Mouse (Mus musculus): ENCODE results near the gene Mecom.

Gene Mecom

DNA sequence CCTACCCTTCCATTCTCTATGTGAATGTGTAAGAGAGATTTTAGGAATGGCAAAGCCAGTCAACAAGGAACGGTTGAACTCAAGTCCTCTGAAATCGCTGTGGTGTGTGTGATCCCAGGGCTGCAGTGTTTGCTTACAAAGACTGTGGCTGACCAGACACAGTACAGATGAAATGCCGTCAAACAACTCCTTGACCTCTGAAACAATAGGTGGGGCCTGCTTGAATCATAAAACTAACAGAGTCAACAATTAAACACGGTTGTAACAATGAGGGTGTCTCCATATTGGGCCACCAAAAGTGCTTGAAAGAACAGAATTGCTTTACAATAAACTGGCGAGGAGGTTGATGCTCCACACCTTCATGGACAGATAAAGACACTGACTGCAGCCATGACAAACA is 497.0 kb downstream of the Mecom start:
- intact Hi-C loops (cut with DNase I): no loop called here

DNA sequence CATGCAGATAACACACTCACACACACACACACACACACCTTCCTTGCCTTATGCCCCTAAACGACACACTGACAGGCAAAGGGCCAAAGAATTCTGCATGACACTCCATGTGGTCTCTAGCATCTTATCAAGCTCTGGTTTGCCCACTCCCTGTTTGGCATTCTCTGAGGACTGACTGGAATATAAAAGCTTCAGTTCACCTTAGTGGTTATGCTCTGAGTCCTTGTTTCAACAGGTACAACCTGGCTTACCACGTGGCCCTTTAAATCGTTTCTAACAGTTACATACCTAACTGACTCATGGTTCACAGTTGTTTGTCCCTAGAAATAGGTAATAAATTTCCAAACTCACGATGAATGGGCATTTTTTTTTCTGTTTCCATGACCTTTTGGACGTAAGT is 499.0 kb downstream of the Mecom start:
- intact Hi-C loops (cut with DNase I): no loop called here

DNA sequence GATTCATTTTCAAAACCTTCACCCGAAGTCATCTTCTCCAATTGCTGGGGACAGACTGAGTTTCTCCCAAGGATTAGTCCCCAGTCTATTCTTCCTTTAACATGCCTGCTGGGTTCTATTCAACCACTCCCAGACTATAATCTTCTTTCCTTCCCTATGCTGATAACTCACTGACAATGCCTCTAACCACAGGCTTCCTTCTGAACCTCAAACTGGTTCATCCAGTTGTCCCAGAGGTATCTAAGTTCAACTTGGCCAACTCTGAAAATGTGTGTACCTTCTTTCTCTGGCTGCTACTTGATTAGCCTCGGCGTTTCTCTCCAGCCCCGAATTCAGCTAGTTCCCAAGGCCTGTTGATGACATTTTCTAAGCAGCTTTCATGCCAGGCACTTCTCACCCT is 499.7 kb downstream of the Mecom start:
- intact Hi-C loops (cut with DNase I): no loop called here

DNA sequence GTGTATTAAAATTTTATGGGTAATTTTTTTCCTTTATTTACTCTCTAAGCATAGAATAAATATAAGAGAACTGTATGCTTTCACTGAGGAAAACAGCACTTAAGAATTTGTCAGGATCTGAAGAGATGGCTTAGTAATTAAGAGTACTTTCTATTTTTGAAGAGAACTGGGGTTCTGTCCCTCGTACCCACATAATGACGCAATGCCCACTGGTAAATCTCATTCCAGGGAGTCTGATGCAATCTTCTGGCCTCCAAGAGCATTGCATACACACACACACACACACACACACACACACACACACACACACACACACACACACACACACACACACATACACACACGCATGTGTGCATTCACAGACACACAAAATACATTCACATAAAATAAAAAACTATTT is 504.3 kb downstream of the Mecom start:
- intact Hi-C loops (cut with DNase I): no loop called here

DNA sequence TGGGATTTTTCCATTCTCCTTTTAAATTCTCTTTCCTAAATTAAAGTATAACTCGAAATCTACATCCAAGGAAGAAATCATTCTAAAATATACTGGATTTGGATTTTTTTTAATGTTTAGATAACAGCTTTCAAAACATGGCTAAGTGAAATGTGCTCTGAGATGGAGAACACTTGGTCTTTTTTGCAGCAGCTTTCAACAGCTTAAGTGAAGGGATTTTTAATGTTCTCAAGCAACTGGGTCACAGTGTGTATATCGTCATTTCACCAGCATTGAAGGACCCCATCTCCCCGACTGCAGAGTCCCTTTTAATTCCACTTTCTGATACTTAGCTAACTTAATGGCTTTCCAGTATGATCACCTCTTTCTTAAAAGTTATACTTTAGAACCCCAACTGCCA is 509.3 kb downstream of the Mecom start:
- intact Hi-C loops (cut with DNase I): no loop called here

DNA sequence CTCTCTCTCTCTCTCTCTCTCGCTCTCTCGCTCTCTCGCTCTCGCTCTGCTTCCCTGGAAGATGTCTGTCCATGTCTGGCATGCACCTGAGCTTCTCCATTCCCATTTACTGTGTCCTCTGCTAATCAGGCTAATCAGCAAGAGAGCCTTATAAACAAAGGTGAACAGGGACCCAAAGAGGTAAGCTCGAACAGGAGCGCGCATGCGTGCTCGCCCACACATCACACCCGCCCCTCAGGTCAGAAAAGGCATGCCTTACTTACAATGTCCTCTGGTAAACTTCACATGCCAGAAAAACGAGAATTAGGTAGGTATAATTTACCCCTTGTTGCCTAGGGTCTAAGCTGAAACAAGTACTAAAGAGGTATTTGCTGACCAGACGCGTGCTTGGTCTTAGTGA is 527.8 kb downstream of the Mecom start:
- intact Hi-C loops (cut with DNase I): loop anchor here (10.0 kb wide), 2 partner anchors 205 to 495 kb away; no protein-coding TSS in a partner anchor

DNA sequence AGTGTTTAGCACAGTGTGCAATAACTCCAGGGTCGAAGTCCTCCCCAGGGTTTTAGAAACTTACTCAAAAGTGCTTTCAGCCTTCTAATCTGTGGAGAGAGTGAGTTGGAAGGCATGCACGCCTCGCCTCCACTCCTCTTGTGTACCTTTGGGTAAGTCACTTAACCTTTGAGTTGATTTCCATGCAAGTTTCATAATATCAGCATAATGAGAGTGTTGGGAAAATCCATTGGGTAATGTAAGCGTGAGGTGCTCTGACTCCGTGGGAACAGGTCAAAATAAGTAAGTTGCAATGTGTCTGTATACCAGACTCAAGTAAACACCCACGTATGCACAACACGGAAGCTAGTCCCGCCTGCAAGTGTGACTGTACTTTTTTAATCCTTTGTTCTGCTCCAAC is 528.4 kb downstream of the Mecom start:
- intact Hi-C loops (cut with DNase I): loop anchor here (10.0 kb wide), 2 partner anchors 205 to 495 kb away; no protein-coding TSS in a partner anchor

DNA sequence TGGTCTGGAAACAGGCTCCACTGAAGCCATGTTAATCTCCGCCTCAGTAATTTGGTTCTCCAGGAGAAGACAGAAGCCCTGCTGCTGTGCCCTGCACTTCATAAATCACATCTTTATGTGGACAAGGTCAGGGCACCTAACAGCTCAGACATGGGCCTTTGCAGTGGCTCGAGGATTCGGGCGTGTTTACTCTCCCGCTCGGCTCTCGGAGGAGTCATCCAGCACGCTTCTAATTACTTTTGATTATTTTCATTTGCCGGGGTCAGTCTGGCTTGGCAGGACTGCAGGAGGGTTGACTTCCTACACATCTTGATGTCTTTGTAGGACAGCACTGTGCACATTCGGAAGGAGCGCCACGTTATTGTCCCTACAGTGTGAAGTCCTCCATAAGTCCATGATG is 529.6 kb downstream of the Mecom start:
- intact Hi-C loops (cut with DNase I): loop anchor here (10.0 kb wide), 2 partner anchors 203 to 497 kb away; no protein-coding TSS in a partner anchor

DNA sequence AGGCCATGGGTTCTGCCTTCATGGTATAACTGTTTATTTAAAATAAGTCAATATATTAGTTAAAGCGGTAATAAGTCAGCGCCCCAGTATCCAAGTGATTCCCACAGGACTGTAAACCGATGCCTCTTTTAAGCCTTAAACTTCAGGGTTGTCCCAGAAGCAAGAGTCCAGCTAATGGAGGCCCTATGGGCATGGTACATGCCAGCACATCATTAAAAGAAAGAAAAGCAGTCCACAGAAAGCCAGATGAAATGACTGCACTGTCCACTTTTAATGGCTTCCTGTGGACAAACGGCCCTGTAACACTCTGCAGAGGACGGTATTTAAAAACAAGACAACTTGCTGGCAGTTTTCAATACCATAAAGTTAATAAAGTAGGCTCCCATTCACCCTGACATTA is 531.0 kb downstream of the Mecom start:
- intact Hi-C loops (cut with DNase I): loop anchor here (10.0 kb wide), 2 partner anchors 202 to 498 kb away; no protein-coding TSS in a partner anchor

DNA sequence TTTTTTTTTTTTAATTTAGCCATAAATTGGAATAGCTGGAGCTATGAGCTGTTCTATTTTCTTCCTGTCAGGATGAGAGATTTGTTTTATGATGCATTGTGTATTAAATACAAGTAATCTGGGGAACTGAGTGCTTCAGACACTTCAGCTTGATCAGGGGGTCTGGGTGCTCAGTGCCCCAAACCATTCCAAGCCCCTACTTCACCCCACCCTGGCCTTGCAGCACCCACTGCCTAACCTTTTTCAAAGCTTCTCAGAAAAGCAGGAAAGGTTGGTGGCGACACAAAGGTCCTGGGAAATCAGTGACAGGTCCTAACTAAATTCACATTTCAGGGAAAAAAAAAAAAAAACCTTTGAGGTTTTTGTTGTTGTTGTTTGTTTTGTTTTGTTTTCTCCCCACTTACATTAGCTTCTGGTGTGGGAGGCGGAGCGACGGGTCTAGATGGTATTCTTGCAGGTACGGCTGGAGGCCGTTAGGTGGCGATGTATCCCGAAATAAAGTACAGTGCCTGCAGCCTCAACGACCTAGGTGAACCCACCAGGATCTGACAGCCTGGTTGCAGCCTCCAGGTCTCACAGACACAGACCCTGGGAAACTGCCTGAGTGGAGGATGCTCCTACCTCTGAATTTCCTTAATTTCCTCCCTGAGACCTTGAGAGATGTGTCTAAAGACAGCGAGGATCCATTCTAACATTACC is 532.7 kb downstream of the Mecom start:
- intact Hi-C loops (cut with DNase I): loop anchor here (10.0 kb wide), 2 partner anchors 200 to 500 kb away; no protein-coding TSS in a partner anchor

DNA sequence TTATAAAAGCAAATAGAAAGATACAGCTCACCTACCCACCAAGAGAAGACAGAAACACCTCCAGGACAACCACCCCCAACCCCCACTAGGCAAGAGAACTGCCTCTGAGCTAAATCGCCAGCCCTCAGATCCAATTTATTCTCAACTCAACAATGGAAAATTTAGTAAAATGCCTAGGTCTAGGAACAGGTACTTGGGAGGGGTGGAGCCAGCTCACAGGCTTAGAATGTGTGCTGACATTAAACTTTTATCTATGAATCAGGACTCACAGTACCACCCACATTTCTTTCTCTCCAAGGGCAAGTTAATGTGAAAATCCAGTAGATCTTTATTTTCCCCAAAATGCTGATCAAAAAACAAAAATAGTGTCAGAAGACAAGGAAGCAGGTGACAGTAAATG is 533.5 kb downstream of the Mecom start:
- intact Hi-C loops (cut with DNase I): loop anchor here (10.0 kb wide), 2 partner anchors 199 to 501 kb away; no protein-coding TSS in a partner anchor

DNA sequence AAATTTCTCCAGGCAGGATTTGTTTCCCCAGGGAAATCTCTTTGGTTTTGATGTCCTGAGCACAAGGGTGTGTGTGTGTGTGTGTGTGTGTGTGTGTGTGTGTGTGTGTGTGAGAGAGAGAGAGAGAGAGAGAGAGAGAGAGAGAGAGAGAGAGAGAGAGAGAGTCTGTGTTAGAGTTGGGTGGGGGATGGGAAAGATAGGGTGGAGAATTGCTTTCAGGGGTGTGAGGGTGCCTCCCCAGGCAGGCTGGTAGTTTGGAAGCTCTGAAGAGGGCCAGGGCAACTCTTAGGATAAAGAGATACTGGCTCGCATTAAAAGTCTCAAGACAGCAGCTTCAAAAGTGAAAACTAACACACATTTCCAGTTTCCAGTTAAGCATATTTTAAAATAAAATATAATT is 534.4 kb downstream of the Mecom start:
- intact Hi-C loops (cut with DNase I): loop anchor here (10.0 kb wide), 2 partner anchors 199 to 501 kb away; no protein-coding TSS in a partner anchor

DNA sequence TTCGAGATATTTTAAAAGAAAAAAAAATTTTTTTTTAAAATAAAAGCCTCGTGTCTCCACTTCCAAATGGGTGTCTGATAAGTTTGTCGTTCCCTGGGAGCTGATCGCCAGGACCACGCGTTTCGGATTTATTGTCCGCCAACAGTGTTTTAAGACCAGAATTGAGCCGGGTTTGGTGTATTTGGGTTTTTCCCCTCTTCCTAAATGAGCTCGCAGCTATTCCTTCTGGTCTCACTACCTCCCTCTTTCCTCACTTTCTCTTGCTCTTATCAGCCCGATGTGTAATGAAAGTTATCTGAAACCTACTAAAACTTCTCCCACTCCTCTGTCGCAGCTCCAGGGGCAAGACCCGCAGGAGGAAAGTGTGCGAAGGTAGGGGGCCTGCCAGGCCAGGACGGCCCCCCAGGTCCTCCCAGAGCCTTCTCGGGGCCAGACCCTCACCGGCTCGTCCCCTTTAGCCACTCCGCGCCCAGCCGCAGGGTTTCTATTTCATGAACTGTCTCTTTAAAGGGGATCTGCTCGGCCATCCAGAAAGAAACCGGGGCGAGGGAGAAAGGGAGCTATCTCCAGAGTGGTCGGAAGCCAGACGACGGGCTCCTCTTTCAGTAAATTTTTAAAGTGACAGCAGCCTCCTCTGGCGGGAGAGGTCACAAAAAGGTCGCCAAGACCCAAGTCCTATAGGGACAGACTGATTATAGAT is 535.0 kb downstream of the Mecom start:
- intact Hi-C loops (cut with DNase I): loop anchor here (10.0 kb wide), 2 partner anchors 198 to 502 kb away; no protein-coding TSS in a partner anchor

DNA sequence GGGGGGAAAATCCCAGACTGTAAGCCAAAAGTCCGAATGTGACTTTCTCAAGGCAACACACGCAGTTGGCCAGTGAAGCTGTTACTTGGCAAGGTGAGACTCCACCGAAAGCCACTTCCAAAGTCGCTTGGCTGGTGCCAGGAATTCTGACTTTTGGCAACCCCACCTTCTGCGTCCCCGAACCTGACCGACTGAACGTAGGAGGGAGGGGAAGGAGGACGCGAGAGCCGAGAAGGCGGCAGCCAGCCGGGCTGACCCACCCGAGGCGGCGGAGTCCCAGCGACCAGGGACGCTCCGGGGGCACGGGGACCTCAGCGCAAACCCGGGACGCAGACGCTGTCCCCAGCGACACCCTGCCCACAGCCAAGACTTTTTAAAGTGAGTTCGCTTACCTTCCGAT is 535.7 kb downstream of the Mecom start:
- intact Hi-C loops (cut with DNase I): loop anchor here (10.0 kb wide), 2 partner anchors 197 to 503 kb away; no protein-coding TSS in a partner anchor

DNA sequence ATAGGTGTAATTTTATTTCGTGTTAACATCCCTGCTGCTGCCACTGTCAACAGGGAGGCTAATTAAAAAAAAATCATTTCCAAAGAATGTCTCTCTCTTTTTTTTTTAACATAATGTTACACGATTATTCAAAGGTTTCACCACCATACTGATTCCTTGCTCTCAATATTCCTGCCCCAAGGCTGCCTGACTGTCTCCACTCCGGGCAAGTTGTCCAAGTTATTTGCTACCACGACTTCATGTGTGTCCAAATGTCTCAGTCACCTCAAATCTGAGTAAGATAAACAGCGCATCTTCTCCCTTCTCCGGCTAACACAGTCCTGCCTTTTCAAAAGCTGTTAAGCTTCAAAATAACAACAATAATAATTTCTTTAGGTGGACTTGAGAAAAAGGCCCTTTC is 536.1 kb downstream of the Mecom start:
- intact Hi-C loops (cut with DNase I): loop anchor here (10.0 kb wide), 2 partner anchors 197 to 503 kb away; no protein-coding TSS in a partner anchor

DNA sequence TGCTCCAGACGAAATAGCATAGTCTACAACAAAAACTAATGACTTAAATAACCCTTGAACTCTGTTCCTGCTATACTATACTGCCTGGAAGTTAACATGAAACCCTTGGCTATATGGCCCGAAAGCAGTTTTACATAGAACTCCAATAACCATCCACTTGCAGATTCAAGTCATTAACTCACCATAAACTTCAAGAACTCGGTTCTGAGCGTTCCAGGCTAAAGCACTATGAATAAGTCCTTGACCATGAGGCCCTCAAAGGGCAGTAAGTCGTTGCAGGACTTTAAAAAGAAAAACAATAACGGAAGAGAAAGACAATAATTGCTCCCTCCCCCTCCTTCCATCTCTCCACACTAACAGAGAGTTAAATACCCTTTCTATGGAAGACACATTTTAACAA is 536.9 kb downstream of the Mecom start:
- intact Hi-C loops (cut with DNase I): loop anchor here (10.0 kb wide), 2 partner anchors 196 to 504 kb away; no protein-coding TSS in a partner anchor

DNA sequence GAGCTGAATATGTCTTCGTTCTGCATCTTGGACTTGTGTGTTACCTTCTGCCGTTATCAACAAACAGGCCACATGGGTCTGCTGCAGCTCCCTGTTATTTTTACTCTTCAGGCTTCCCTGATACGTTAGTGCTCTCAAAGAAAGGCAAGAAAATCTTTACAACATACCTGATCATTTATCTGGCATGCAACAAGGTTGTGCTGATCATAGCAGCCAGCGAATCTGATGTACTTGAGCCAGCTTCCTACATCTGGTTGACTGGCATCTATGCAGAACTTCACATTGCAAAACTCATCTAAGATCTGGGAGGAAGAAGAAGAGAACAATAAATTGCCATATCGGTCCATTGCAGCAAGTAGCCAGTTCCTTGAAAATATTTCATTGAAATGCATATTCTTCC is 538.2 kb downstream of the Mecom start:
- intact Hi-C loops (cut with DNase I): no loop called here

DNA sequence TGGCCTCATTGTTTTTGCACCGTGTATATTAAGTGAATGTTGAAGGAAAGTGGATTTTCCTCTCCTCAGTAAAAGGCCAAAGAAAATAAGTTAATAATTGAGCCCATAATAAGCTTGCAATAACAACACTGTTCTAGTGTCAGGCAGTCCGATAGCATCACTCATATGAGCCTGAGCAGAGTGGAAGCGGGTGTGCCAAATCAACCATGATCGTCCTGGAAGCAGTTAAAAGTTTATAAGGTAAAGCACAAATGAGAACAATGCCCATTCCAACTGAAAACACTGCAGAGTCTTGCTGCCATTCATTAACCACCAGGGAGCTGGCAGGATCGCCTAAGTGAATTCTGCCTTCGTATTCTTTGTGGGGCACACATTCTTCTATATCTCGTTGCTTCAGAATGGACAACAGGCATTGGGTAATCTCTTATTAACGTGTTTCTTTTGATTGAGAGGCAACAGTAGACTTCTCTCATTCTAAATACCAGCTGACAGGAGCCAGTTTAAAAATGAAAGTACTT is 542.9 kb downstream of the Mecom start:
- intact Hi-C loops (cut with DNase I): no loop called here

DNA sequence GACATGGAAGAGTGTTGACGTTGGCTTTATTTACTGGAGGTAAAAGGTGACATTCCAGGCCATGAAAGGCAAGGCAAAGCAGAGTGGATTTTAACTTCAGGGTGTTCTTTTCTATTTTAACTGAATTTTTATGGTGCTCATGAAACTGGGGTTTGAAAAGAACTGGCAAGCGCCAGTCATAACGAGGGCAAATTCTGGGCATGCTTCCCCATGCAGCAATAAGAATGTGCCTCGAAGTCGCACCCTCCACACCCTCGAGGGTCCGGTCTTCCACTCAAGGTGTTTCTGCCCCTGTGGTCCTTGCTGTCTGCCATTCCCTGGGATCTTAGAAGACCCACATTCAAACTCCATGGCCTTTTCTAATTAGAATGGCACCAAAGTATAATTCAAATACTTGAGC is 547.5 kb downstream of the Mecom start:
- intact Hi-C loops (cut with DNase I): no loop called here

DNA sequence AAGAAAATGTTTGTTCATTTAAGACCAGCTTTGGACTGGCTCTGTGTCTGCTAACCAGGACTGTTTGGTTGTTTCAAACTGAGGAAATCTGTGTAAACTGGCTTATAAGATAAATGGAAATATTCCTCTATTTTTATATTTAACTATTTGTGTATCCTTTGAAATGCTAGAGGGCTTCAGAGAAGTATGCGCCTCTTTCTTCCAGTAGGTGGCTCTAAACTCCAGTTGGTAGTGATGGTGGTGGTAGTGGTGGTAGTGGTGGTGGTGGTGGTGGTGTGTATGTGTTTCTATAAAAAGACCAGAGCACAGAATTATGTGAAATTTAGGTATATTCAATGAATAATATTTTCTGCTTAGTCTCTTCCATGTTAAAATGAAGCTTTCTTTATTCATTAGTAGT is 548.8 kb downstream of the Mecom start:
- intact Hi-C loops (cut with DNase I): no loop called here

DNA sequence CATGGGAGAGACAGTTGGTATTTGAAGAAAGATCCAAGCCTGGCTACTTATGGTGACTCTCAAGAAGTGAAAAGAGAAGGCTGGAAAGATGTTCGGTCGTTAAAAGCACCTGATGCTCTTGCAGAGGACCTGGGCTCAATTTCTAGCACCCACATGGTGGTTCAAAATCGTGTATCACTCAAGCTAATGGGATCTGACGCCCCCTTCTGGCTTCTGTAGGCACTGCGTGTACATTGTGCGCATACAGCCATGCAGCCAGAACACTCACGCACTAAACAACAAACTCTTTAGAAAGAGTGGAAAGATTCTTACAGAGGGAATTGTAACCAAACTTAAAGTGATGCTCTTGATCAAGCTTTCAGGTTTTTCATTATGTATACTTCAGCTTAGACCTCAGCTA is 550.7 kb downstream of the Mecom start:
- intact Hi-C loops (cut with DNase I): no loop called here

DNA sequence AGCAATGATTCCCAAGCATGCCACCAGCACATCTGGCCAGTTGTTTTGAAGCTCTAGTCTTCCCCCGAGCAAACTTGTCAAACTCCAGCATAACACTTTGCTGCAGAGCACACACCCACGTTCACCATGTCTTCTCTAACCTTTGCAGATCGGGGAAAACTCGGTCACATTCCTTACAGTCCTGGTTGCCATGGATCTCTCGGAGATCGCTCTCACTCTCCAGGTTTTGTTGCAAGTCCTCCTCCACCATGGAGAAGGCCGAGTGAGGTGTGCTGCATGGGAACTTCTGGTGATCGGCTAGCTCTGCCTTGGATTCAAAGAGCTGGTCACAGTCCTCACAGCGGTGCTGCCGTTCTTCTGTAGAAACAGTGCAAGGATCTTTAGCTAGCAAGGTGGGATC is 554.5 kb downstream of the Mecom start:
- intact Hi-C loops (cut with DNase I): no loop called here

All from adrenal gland (tissue).